Mouse (Mus musculus): ENCODE measurements around the gene Tex30. TPM values are rescaled to one million over a fixed set of nuclear protein-coding genes. Genes with fewer than 3 reads are reported as not detected.

Tex30 gene
- polyA plus RNA-seq, 1 experiment from 2014 or later: 60.3 TPM

DNA sequence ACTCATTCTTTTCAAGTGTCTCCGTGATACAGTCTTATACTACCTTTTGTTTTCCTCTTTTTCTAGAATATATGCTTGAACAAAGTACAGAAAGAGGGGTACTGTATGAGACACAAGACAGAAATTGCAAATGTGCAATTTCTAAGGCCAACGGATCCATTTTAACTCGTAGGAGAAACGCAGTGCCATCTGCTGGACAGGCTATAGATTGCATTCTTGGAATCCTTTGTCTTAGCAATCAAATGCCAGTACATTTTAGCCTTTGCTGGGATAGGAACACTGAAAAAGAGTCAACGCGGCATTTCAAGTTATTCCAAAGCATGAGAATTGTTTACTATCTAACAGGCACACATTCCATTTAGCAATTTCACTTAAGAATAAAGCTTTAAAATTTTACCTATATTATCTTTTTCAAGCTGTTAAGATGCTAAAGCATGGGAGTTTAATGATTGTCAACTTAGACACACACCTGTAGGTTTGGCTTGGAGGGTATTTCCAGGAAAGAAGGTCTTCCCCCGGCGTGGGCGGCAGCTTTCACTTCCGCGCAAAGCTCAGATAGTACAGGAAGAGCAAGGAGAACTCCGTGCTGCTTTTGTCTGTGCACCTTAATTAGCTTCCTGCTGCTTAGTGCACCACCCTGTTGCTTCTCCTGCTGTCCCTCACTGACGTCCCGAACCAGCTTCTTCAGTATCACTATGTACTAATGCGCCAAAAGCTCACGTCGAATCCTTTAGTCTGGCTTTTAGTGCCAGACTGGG, 60.3 kb downstream of the Tex30 start:
- Histone ChIP-seq H3K4me3 (peak overlapping the region; percentile 58), H3K27me3 (no peaks in the 10 kb centered on the region), H3K9ac (peak overlapping the region; percentile 52), H3K9me3 (replicated peaks) (no peaks in the 10 kb centered on the region), H3K36me3 (no peaks in the 10 kb centered on the region), H3K4me1 (replicated peaks) (no peaks in the 10 kb centered on the region), H3K4me2 (peak overlapping the region; percentile 82), H3K27ac (no peak overlapping the region)
- no peak for ATAC-seq (replicated peaks; ENCODE audit: insufficient number of reproducible peaks, insufficient read depth, low FRiP score, low read depth)
- WGBS: under 1% methylated on average over 17 of the region's 17 CpGs

Other genes starting within 250 kb of the Tex30 start
- 43.9 and 45.1 TPM in 2 replicates for gene Tpp2, start 168.8 kb downstream of the Tex30 start, polyA plus RNA-seq (2015; fragmentation: Nextera tagmentation; extraction: Ambion mirVana)
- 0.14 and 0.44 TPM in 2 replicates for gene Mettl21c, start 82.4 kb downstream of the Tex30 start, polyA plus RNA-seq (2015; fragmentation: Nextera tagmentation; extraction: Ambion mirVana)
- gene Gm8251, start 40.5 kb downstream of the Tex30 start, polyA plus RNA-seq (2015; fragmentation: Nextera tagmentation; extraction: Ambion mirVana): 0.03 TPM in 1 of 2 replicates, not detected in the other
- gene Kdelc1, start 16.4 kb upstream of the Tex30 start, polyA plus RNA-seq (2015; fragmentation: Nextera tagmentation; extraction: Ambion mirVana): 39.1 and 40.8 TPM in 2 replicates
- gene Bivm, start 16.5 kb upstream of the Tex30 start, polyA plus RNA-seq (2015; fragmentation: Nextera tagmentation; extraction: Ambion mirVana): 11.9 and 12.2 TPM in 2 replicates
- gene Ercc5, start 45.3 kb upstream of the Tex30 start, polyA plus RNA-seq (2015; fragmentation: Nextera tagmentation; extraction: Ambion mirVana): 11.4 and 14.5 TPM in 2 replicates
- gene Mettl21e, start 116.5 kb upstream of the Tex30 start, polyA plus RNA-seq (2015; fragmentation: Nextera tagmentation; extraction: Ambion mirVana): 0.13 and 0.24 TPM in 2 replicates